Mouse (Mus musculus) 3T3-L1 (cell line): Measurements from ENCODE around the gene Lpin1.
A peak's percentile ranks its signal among the peaks of the same experiment; 100 is the strongest.

Experiments
- DNase-seq: peaks from one replicate; pipeline ENCODE4 v3.0.0-alpha.2; 2015; ENCODE audit warnings: low read depth, low spot score

Gene Lpin1

DNA sequence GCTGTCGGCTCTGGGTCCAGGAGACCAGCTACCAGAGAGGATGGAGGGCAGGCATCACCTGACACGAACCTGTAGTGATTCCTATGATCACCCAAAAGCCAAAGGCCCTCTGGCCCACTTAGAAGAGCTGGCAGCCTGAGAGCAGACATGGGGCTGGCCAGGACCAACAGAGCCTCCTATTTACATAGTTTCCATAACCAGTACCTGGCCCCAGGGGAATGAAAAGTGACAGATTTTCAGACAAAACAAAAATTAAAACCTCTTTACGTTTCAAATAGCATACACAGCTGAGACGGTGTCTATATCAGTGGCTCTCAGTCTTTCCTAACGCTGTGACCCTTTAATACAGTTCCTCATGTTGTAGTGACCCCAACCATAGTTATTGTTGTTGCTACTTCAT is 83.9 kb downstream of the Lpin1 start:
- no peak for DNase-seq

DNA sequence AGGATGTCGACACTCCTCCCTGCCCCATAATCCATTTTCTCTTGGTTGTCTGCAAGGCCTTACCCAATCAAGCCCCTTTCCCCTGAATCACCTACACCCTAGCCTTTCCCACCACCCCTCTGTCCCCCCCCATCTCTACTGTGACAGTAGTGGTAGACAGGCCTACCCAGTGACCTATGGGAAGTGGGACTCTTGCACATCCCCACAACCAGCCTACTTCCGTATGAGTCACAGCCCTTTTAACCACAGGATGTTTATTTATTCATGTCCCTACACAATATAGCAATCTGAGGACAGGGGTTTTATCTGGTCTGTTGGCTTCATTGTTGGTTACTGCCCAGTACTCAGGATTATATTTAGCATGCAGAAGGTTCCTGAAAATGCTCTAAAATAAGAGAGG is 84.6 kb downstream of the Lpin1 start:
- peak; percentile 79 for DNase-seq

DNA sequence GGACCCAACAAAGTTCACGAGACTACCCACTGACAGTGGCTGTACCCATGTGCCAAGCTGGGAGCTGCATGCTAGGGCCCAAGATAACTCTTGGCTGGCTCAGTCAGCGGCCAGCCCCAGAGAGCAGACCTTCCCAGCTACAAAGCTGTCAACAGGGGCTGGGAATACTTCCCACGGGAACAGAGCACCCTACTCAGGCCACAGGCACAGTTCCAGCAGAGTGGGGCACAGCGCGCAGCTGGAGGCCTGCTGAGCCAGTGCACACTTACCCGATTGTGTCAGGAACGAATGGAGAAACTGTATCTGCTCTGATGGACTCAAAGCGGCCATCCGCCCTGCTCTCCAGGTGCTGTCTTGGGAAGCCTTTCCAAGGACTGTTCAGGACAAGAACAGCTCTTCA is 95.6 kb downstream of the Lpin1 start:
- DNase-seq: no peak

DNA sequence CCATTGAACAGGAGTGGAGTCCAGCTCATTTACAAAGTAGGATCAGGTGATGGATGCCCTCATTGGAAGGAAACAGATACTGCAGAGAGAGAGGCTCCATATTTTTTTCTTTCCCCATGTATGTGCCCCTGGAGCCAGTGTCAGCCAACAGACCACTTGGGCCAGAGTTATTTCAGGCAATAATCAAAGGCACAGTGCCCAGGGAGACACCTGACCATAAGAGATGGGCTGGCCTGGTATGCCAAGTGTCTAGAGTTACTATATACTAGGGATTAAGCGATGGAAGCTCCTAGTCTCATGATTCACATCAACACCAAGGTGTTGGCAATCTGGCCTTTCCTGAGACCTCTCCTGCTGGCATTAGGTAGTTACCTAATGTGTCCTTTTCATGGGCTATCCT is 97.8 kb downstream of the Lpin1 start:
- no peak for DNase-seq

DNA sequence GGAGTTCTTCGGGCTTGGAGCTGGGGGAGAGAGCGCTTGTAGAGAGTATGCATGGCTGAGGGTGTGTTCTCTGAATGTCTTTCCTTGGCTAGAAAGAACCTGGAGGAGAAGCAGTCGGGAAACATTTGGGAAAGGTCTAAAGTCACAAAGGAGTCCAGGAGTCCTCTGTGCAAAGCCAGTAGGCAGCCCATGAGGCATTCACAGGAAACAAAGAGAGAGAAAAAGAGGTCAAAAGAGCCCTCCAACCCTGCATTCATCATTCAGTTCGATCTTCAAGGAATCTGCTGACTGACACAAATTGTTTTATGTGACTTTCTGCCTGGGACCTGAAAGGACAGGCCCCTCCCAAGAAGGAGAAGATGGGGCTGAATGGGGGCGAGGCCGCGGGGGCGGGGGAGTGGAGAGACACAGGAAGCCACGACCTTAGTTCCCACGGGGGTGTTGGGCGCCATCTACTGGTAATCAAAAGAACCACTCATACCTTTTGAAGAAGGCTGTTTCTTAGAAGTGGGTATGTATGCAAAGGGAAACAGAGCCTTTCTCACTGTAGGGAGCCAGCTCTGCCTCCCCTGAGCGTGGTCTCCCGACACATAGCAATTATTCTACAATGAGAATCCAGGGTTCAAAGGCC is 101.5 kb downstream of the Lpin1 start:
- peak; percentile 79 for DNase-seq

DNA sequence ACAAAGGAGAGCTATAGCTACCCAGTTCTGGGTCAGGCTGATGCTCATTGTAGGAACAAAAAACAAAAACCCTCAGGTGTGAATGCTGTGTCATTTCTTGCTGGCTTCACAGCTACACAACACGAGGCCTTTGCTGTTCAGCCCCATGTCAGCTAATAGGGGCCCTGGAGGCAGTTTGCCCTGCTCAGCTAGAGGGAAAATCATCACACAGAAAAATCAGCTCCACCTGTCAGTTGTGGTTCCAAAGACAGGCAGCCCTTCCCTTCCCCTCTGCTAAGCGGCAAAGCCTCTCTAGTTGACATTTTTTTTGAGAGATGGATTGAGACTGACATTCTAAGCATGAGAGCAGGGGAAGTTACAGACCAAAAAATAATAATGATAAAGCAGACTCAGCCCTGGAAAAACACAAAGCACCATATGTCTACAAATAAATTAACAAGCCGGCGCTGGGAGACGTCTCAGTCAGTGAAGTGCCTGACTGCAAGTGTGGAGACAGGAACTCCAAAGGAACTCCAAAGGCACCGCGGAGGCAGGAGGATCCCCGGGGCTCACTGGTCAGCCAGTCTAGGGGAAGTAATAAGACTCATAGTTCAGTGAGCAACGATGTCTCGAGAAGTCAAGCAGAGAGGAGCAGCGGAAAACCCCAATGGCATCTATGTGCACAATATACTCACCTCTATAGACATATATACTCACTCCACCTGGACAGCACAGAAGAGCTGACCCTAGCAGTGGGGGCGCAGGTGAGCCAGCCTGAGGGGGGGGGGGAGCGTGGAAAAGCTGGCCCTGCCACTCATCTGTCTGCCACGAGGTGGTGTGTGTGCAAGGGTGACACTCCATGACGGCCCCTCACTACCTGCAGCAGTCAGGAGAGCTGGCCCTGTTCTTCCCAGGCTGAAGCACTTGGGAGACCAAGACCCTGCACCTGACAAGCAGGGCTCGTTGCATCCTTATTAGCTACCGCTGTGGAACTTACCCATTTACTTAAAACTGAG is 103.7 kb downstream of the Lpin1 start:
- DNase-seq: no peak

DNA sequence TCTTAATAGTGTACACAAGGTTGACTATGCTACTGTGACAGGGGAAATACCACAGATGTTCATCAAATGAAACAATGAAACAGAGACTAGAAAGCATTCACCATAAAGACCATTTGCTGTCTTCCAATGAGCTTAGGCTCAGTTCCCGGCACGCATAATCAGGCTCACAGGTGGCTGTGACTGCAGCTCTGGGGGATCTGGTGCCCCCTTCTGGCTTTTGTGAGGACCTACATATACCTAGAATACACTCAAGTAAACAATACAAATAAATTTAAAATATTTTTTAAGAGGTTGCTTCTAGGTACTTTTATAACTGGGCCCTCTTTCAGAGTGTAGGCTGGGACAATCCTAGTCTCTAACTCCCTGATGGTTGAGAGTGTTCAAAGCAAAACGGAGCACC is 106.5 kb downstream of the Lpin1 start:
- no peak for DNase-seq

DNA sequence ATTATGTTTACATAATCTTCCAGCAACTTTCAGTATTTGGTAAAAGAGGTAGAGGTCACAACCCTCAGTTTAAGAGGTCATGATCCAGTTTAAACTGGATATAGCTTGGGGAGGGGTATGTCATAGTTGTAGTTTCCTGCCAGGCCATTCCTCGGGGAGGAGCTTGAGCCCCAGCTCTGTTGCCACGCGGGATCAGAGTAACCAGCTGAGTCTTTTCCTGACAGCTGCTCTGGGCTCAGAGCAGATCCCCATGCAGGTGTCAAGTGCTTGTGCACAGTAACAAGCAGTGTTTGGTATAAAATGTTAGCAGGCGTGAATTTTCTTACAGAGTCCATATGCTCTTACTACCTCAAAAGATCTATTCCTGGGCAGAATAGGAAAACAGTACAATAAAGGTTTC is 112.8 kb downstream of the Lpin1 start:
- no peak for DNase-seq

DNA sequence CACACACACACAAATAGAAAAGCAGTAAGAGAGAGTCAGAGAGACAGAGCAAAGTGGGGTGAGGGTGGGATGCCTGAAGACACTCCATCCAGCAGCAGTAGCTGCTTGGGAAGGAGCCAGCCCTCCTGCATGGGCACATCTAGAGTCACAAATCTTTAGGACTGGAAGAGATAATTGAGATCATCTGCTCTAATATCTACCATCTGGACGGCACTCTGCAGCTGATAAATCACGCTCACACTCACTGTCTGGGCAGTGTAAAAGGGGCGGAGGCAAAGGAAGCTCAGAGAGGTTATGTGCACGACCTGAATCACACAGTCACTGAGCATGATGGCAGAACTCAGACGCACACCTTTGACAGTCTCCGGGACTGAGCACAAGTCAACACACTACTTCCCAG is 118.1 kb downstream of the Lpin1 start:
- peak; percentile 50 for DNase-seq

DNA sequence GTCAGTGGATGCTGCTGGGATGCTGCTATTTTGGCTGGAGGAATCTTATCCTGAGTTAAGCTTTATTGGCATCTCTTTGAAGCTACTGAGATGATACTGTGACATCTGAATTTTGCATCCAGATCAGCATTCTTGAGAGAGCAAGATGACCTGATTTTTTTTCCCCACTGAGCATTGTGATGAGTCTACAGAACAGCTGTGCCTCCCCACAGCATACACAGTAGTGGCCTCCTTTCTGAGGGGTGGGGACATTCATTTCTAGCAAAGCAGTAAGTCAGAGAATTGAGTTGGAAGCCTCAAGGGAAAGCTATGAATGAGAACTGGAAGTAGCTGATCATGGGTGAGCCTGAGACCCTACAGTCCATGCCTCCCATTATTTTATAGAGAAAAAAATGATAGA is 121.9 kb downstream of the Lpin1 start:
- DNase-seq: no peak

DNA sequence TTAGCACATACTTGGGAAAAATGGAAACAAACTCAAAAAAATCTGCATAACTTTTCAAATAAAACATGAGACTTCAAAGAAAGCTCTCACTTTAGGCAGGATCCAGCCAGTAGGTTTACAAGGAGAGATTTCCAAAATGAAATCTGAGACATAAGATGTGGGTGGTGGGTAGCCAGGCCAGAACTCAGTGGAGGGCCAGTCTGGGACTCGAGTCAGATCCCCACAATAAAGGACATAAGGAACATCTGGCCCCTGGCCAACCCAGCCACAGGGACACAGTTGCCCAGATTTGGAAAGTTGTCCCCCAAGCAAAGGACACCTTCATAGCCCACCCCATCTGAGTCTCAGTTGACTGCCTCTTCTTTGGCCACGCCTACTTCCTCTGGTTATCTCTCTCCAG is 123.3 kb downstream of the Lpin1 start:
- DNase-seq: no peak
